Mouse (Mus musculus) gastrocnemius, adult 18-20 months (tissue): ENCODE measurements around the gene Csk. TPM values are rescaled to one million over a fixed set of nuclear protein-coding genes. Genes with fewer than 3 reads are reported as not detected.

Source experiments
- DNase-seq: peaks from one replicate; pipeline ENCODE4 v3.0.0; 2021; ENCODE audit warnings: low spot score
- total RNA-seq, 2 experiments: library from RNA; stranded (reverse); gene quantifications; 2 replicates each; pipeline ENCODE4 v1.2.3; 2021

Csk gene
- total RNA-seq, 2 experiments from 2014 or later, result 6.4 to 9.8 TPM

- no peak for DNase-seq
Measured at GRCm38 (mm10) chr9:57658970-57659369, 5.5 kb upstream of the Csk start.

GRCm38 (mm10) chr9:57657843-57658242 lies 4.4 kb upstream of the Csk start:
- no peak for DNase-seq

- no peak for DNase-seq
Measured at GRCm38 (mm10) chr9:57656631-57657350, 3.4 kb upstream of the Csk start.

GRCm38 (mm10) chr9:57655749-57656148 lies 2.3 kb upstream of the Csk start:
- DNase-seq, result peak; percentile 95

- DNase-seq, result no peak
Measured at GRCm38 (mm10) chr9:57654966-57655365, 1.5 kb upstream of the Csk start.

- DNase-seq, result no peak
Measured at GRCm38 (mm10) chr9:57652855-57653254, 576 bp downstream of the Csk start.

GRCm38 (mm10) chr9:57652351-57652750 lies 1.1 kb downstream of the Csk start:
- no peak for DNase-seq

GRCm38 (mm10) chr9:57650786-57651311 lies 2.6 kb downstream of the Csk start:
- no peak for DNase-seq

GRCm38 (mm10) chr9:57650130-57650785 lies 3.2 kb downstream of the Csk start:
- DNase-seq, result no peak

GRCm38 (mm10) chr9:57647286-57648108 lies 5.9 kb downstream of the Csk start:
- no peak for DNase-seq

- no peak for DNase-seq
Measured at GRCm38 (mm10) chr9:57646551-57647103, 6.8 kb downstream of the Csk start.

- DNase-seq, result peak; percentile 92
Measured at GRCm38 (mm10) chr9:57644944-57645893, 8.2 kb downstream of the Csk start.

GRCm38 (mm10) chr9:57644442-57644943 lies 8.9 kb downstream of the Csk start:
- DNase-seq, result no peak

GRCm38 (mm10) chr9:57643856-57644180 lies 9.6 kb downstream of the Csk start:
- DNase-seq, result no peak

- no peak for DNase-seq
Measured at GRCm38 (mm10) chr9:57643169-57643855, 10.1 kb downstream of the Csk start.

- DNase-seq, result no peak
Measured at GRCm38 (mm10) chr9:57641775-57642550, 11.5 kb downstream of the Csk start.

GRCm38 (mm10) chr9:57641022-57641421 lies 12.4 kb downstream of the Csk start:
- peak; percentile 39 for DNase-seq

GRCm38 (mm10) chr9:57640384-57640783 lies 13.0 kb downstream of the Csk start:
- peak; percentile 51 for DNase-seq
